Mouse (Mus musculus): ENCODE data around the gene Fgfrl1. TPM values are rescaled to one million over a fixed set of nuclear protein-coding genes. Genes with fewer than 3 reads are reported as not detected.

Fgfrl1 gene
- 22.0 and 24.5 TPM in 2 replicates for polyA plus RNA-seq (2014; fragmentation: Nextera tagmentation; extraction: Ambion mirVana)

- DNase-seq (ENCODE audit: low spot score) (peak; percentile 81), ATAC-seq (replicated peaks; ENCODE audit: low FRiP score) (no peak)
- 4% methylated on average over 16 of the region's 18 CpGs for WGBS
- Histone ChIP-seq H3K4me3 (ENCODE audit: low read depth, low read length) (peak within 1 kb of the TSS; percentile 96), H3K27me3 (ENCODE audit: control insufficient read depth, insufficient read depth, low read length) (peaks cover 4% of the 10 kb centered on the region), H3K9ac (ENCODE audit: low read length) (no peak within 1 kb of the TSS), H3K4me2 (ENCODE audit: low read depth, low read length, severe bottlenecking) (peak within 1 kb of the TSS; percentile 78), H3K27ac (ENCODE audit: low read depth, low read length) (no peak within 1 kb of the TSS), H3K36me3 (ENCODE audit: control insufficient read depth, insufficient read depth, low read length) (no peaks in the 10 kb centered on the region), H3K4me1 (replicated peaks; ENCODE audit: control insufficient read depth, insufficient read depth, low read length) (peaks cover 17% of the 10 kb centered on the region), H3K9me3 (ENCODE audit: control insufficient read depth, low read length) (no peaks in the 10 kb centered on the region)
Observed at GRCm38 (mm10) chr5:108692271-108692670, at the start of gene Fgfrl1. Fgfrl1 (plus strand) TSS chr5:108692382.

DNA sequence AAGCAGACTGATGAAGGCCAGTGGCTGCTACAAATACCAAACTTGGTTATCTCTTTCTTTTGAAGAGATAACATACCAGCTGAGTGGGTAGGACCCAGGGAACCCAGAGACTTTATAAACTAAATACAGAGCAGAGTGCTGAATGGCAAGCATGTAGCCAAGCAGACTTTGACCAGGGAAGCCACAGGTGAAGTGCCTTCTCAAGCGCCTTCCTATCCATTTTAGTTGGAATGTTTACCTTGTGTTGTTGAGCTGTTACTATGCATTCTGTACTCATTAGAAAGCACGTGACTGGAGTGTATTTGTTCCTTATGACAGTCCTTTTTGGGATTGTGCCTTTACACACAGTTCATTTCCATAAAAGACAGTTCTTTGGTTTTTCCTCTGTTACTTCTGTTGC is 48.5 kb upstream of the Fgfrl1 start:
- Histone ChIP-seq H3K27ac (ENCODE audit: low read depth, low read length) (no peak overlapping the region), H3K36me3 (ENCODE audit: control insufficient read depth, insufficient read depth, low read length) (no peaks in the 10 kb centered on the region; the same call in 1 of the 2 replicates), H3K4me1 (replicated peaks; ENCODE audit: control insufficient read depth, insufficient read depth, low read length) (no peaks in the 10 kb centered on the region), H3K9me3 (ENCODE audit: control insufficient read depth, low read length) (no peaks in the 10 kb centered on the region), H3K27me3 (ENCODE audit: control insufficient read depth, insufficient read depth, low read length) (no peaks in the 10 kb centered on the region), H3K4me2 (ENCODE audit: low read depth, low read length, severe bottlenecking) (no peak overlapping the region), H3K4me3 (ENCODE audit: low read depth, low read length) (no peak overlapping the region), H3K9ac (ENCODE audit: low read length) (no peak overlapping the region)
- WGBS: 88% methylated on average over 2 of the region's 2 CpGs
- no peak for DNase-seq (ENCODE audit: low spot score)
- no peak for ATAC-seq (replicated peaks; ENCODE audit: low FRiP score)

DNA sequence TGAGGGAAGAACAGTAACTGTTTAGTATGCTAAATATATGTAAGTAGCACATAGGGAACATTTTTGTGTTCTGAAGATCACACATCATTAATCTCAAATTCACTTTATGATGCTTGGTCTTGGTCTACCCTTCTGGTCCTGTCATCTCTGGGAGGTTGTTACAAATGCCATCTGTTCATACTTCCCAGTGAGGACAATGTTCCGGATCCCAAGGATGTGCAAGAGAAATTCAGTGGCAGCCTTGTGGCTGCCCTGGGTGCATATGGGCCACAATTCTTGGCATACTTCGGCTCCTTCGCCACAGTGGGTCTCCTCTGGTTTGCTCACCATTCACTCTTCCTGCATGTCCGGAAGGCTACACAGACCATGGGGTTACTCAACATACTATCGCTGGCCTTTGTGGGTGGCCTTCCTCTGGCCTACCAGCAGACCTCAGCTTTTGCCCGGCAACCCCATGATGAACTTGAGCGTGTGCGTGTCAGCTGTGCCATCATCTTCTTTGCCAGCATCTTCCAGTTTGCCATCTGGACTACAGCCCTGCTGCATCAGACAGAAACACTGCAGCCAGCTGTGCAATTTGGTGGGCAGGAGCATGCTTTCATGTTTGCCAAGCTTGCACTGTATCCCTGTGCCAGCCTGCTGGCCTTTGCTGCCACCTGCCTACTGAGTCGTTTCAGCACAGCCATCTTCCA is 46.4 kb upstream of the Fgfrl1 start:
- Histone ChIP-seq H3K27ac (ENCODE audit: low read depth, low read length) (no peak overlapping the region), H3K36me3 (ENCODE audit: control insufficient read depth, insufficient read depth, low read length) (peaks cover 3% of the 10 kb centered on the region; the same call in 1 of the 2 replicates), H3K4me1 (replicated peaks; ENCODE audit: control insufficient read depth, insufficient read depth, low read length) (no peaks in the 10 kb centered on the region), H3K9ac (ENCODE audit: low read length) (no peak overlapping the region), H3K9me3 (ENCODE audit: control insufficient read depth, low read length) (no peaks in the 10 kb centered on the region), H3K4me2 (ENCODE audit: low read depth, low read length, severe bottlenecking) (no peak overlapping the region), H3K4me3 (ENCODE audit: low read depth, low read length) (no peak overlapping the region), H3K27me3 (ENCODE audit: control insufficient read depth, insufficient read depth, low read length) (no peaks in the 10 kb centered on the region)
- DNase-seq (ENCODE audit: low spot score) (peak; percentile 35), ATAC-seq (replicated peaks; ENCODE audit: low FRiP score) (no peak)
- WGBS: 93% methylated on average over 9 of the region's 9 CpGs

GRCm38 (mm10) chr5:108646343-108646660 is 45.9 kb upstream of the Fgfrl1 start:
- ATAC-seq (replicated peaks; ENCODE audit: low FRiP score) (no peak), DNase-seq (ENCODE audit: low spot score) (peak; percentile 41)
- no peaks in the 10 kb centered on the region for H3K4me1 ChIP-seq (replicated peaks; ENCODE audit: control insufficient read depth, insufficient read depth, low read length)
- H3K36me3 ChIP-seq (ENCODE audit: control insufficient read depth, insufficient read depth, low read length): peaks cover 3% of the 10 kb centered on the region; the same call in 1 of the 2 replicates
- H3K9me3 ChIP-seq (ENCODE audit: control insufficient read depth, low read length): no peaks in the 10 kb centered on the region
- H3K27ac ChIP-seq (ENCODE audit: low read depth, low read length): no peak overlapping the region
- no peak overlapping the region for H3K4me3 ChIP-seq (ENCODE audit: low read depth, low read length)
- 91% methylated on average over 3 of the region's 3 CpGs for WGBS
- H3K27me3 ChIP-seq (ENCODE audit: control insufficient read depth, insufficient read depth, low read length): no peaks in the 10 kb centered on the region
- H3K9ac ChIP-seq (ENCODE audit: low read length): no peak overlapping the region
- H3K4me2 ChIP-seq (ENCODE audit: low read depth, low read length, severe bottlenecking): no peak overlapping the region

DNA sequence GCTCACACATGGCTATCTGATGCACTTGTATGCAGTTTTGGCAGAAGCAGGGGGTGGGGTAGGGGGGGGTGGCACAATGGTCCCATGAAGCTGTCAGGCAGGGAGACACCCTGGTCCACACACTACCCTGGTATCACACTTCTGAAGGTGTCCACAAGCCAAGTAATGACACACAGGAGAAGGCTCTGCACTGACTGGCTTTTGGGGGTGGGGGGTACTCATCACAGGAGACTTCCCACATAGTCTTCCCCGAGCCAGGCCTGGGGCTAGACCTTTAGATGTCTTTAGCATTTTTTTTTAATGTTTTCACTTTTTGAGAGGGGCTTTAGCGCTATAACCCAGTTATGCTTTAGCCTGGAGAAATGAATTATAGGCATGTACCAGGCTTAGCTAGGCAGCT is 44.9 kb upstream of the Fgfrl1 start:
- H3K9me3 ChIP-seq (ENCODE audit: control insufficient read depth, low read length): no peaks in the 10 kb centered on the region
- H3K9ac ChIP-seq (ENCODE audit: low read length): no peak overlapping the region
- H3K4me1 ChIP-seq (replicated peaks; ENCODE audit: control insufficient read depth, insufficient read depth, low read length): no peaks in the 10 kb centered on the region
- no peak overlapping the region for H3K4me2 ChIP-seq (ENCODE audit: low read depth, low read length, severe bottlenecking)
- 90% methylated on average over 2 of the region's 2 CpGs for WGBS
- H3K36me3 ChIP-seq (ENCODE audit: control insufficient read depth, insufficient read depth, low read length): peaks cover 3% of the 10 kb centered on the region; the same call in 1 of the 2 replicates
- H3K27ac ChIP-seq (ENCODE audit: low read depth, low read length): no peak overlapping the region
- DNase-seq (ENCODE audit: low spot score) (peak; percentile 44), ATAC-seq (replicated peaks; ENCODE audit: low FRiP score) (no peak)
- H3K4me3 ChIP-seq (ENCODE audit: low read depth, low read length): no peak overlapping the region
- H3K27me3 ChIP-seq (ENCODE audit: control insufficient read depth, insufficient read depth, low read length): no peaks in the 10 kb centered on the region

GRCm38 (mm10) chr5:108647820-108648465 is 44.2 kb upstream of the Fgfrl1 start:
- Histone ChIP-seq H3K4me1 (replicated peaks; ENCODE audit: control insufficient read depth, insufficient read depth, low read length) (no peaks in the 10 kb centered on the region), H3K27me3 (ENCODE audit: control insufficient read depth, insufficient read depth, low read length) (no peaks in the 10 kb centered on the region), H3K4me2 (ENCODE audit: low read depth, low read length, severe bottlenecking) (no peak overlapping the region), H3K27ac (ENCODE audit: low read depth, low read length) (no peak overlapping the region), H3K4me3 (ENCODE audit: low read depth, low read length) (no peak overlapping the region), H3K9me3 (ENCODE audit: control insufficient read depth, low read length) (no peaks in the 10 kb centered on the region), H3K9ac (ENCODE audit: low read length) (no peak overlapping the region), H3K36me3 (ENCODE audit: control insufficient read depth, insufficient read depth, low read length) (peaks cover 3% of the 10 kb centered on the region; the same call in 1 of the 2 replicates)
- WGBS: 86% methylated on average over 2 of the region's 2 CpGs
- ATAC-seq (replicated peaks; ENCODE audit: low FRiP score) (no peak), DNase-seq (ENCODE audit: low spot score) (no peak)

DNA sequence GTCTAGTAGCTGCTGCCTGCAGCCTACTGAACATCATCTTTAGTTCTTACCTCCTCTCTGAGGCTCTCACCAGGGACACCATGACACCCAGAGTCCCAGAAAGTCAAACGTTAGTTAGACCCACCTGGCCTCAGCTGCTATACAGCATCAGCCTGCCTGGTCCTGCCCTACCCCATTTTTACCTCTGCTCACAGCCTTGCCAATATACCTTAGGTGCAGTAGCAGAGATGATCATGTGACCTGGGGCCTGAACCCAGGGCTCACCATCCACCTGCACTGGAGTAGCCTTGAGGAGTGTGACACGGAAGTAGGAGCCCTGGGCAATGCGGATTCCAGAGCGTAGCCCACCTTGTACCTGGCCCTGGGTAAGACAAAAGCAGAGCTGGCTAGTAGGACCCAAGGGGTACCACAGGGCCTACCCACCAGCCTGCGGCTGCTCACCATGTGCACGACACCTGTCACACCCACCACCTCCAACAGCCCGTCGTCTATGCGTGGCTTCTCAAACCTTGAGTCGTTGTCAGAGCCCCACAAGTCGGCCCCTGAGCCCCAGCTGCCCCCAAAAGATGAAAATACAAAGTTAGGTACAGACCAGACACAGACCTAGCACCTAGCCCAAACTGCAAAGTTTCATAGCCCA is 43.1 kb upstream of the Fgfrl1 start:
- H3K36me3 ChIP-seq (ENCODE audit: control insufficient read depth, insufficient read depth, low read length): peaks cover 6% of the 10 kb centered on the region; the same call in 1 of the 2 replicates
- no peak for ATAC-seq (replicated peaks; ENCODE audit: low FRiP score)

GRCm38 (mm10) chr5:108650341-108650740 is 41.8 kb upstream of the Fgfrl1 start:
- Histone ChIP-seq H3K36me3 (ENCODE audit: control insufficient read depth, insufficient read depth, low read length) (peaks cover 8% of the 10 kb centered on the region; the same call in 1 of the 2 replicates), H3K4me1 (replicated peaks; ENCODE audit: control insufficient read depth, insufficient read depth, low read length) (no peaks in the 10 kb centered on the region), H3K4me3 (ENCODE audit: low read depth, low read length) (no peak overlapping the region), H3K9me3 (ENCODE audit: control insufficient read depth, low read length) (no peaks in the 10 kb centered on the region), H3K4me2 (ENCODE audit: low read depth, low read length, severe bottlenecking) (no peak overlapping the region), H3K27me3 (ENCODE audit: control insufficient read depth, insufficient read depth, low read length) (no peaks in the 10 kb centered on the region), H3K27ac (ENCODE audit: low read depth, low read length) (no peak overlapping the region), H3K9ac (ENCODE audit: low read length) (no peak overlapping the region)
- ATAC-seq (replicated peaks; ENCODE audit: low FRiP score) (no peak), DNase-seq (ENCODE audit: low spot score) (peak; percentile 35)
- 89% methylated on average over 7 of the region's 7 CpGs for WGBS

More for the DNA sequence above, 43.1 kb upstream of the Fgfrl1 start:
- Histone ChIP-seq H3K27ac (ENCODE audit: low read depth, low read length) (no peak overlapping the region), H3K9ac (ENCODE audit: low read length) (no peak overlapping the region), H3K27me3 (ENCODE audit: control insufficient read depth, insufficient read depth, low read length) (no peaks in the 10 kb centered on the region), H3K4me1 (replicated peaks; ENCODE audit: control insufficient read depth, insufficient read depth, low read length) (no peaks in the 10 kb centered on the region), H3K4me3 (ENCODE audit: low read depth, low read length) (no peak overlapping the region), H3K4me2 (ENCODE audit: low read depth, low read length, severe bottlenecking) (no peak overlapping the region), H3K9me3 (ENCODE audit: control insufficient read depth, low read length) (no peaks in the 10 kb centered on the region)
- DNase-seq (ENCODE audit: low spot score): peak; percentile 48
- WGBS: 89% methylated on average over 11 of the region's 11 CpGs
